Mouse (Mus musculus) heart, postnatal 10 days (tissue): ENCODE results near the gene Pip4k2a. TPM values are rescaled to one million over a fixed set of nuclear protein-coding genes. Genes with fewer than 3 reads are reported as not detected.
A peak's percentile ranks its signal among the peaks of the same experiment; 100 is the strongest.

Experiments
- DNase-seq, 2 experiments: peaks; one replicate each; pipeline ENCODE4 v3.0.0; 2021
- intact Hi-C: fragments of 180-260 bp; cut with DNase I; formaldehyde crosslinking; loops from one replicate; pipeline ENCODE4 v1.15.1; 2025
- total RNA-seq, 2 experiments: library from RNA; stranded (reverse); gene quantifications; 2 replicates each; pipeline ENCODE4 v1.2.3; 2021

Pip4k2a gene
- total RNA-seq, 2 experiments from 2014 or later, result 8.7 to 10.9 TPM

DNA sequence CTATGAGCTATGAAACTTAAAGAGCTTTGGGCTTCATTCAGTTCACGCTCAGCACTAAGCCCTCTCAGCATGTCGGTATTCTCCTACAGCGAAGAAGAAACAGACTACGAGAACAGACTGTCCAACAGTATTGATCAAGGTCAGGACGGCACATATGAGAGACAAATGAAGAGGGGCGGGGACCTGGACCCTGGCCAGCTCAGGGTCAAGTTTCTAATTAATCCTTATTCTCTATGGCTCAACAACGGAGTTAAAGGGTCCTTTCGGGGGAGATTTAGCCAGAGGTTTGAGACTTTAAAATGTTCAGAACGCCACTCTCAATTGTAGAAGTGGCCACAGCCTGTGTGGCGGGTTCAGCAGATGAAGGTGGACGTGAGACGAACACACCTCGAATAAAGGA lies 141.5 kb downstream of the Pip4k2a start:
- DNase-seq, result no peak
- intact Hi-C loops, result no loop called here

- no peak for DNase-seq
- intact Hi-C loops, result no loop called here
These were observed 142.7 kb downstream of the Pip4k2a start for GRCm38 (mm10) chr2:18855246-18855645.

GRCm38 (mm10) chr2:18853345-18853744 lies 144.6 kb downstream of the Pip4k2a start:
- intact Hi-C loops, result no loop called here
- DNase-seq, result no peak

- intact Hi-C loops, result loop anchor here (1.0 kb wide), 1 partner anchor 9 kb away; no protein-coding TSS in a partner anchor
- no peak for DNase-seq
These were observed 147.3 kb downstream of the Pip4k2a start for GRCm38 (mm10) chr2:18850657-18851056.

- no peak for DNase-seq
- intact Hi-C loops, result no loop called here
These were observed 149.8 kb downstream of the Pip4k2a start for GRCm38 (mm10) chr2:18848074-18848629.

- no peak for DNase-seq
- intact Hi-C loops, result no loop called here
These were observed 155.4 kb downstream of the Pip4k2a start for GRCm38 (mm10) chr2:18842527-18842926.

DNA sequence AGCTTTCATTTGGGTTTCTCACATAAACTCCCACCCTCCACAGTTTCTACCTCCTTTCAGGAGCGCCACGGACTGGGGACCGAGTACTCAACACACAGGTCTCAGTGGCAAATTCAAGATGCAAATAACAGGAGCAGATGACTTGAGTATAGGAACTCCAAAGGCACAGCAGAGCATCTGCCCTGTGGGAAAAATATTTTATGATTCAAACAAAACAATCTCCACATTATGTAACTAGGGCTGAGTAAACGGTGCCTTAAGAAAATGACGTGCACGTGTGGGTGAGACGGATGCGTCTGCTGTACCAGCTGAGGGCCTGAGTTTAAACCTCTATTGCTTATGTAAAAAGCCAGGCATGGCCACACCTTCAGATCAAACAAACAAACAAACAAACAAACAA lies 156.9 kb downstream of the Pip4k2a start:
- no peak for DNase-seq
- intact Hi-C loops, result no loop called here

DNA sequence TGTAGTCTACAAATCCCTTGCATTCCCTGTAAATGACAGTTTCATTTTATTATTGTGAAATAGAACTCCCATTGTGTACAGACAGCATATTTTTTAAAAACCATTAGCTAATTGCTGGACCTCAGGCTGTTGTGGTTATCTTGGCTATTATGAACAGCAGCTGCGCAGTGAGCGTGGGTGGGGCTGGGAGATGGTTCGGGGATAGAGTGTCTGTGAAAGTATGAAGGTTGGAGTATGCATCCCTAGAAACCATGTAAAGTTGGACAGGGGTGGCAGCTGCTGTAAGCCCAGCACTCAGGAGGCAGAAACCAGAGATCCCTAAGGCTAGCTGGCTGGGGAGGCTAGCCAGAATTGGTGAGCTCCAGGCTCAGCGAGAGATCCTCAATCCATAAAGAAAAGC lies 158.4 kb downstream of the Pip4k2a start:
- intact Hi-C loops, result no loop called here
- peak in 1 of 2 experiments; percentile 24 for DNase-seq

GRCm38 (mm10) chr2:18835266-18835908 lies 162.5 kb downstream of the Pip4k2a start:
- intact Hi-C loops, result no loop called here
- no peak for DNase-seq

GRCm38 (mm10) chr2:18833024-18833590 lies 164.8 kb downstream of the Pip4k2a start:
- DNase-seq, result no peak
- intact Hi-C loops, result no loop called here

- intact Hi-C loops, result no loop called here
- DNase-seq, result peak; percentile 23 to 24
These were observed 166.7 kb downstream of the Pip4k2a start for GRCm38 (mm10) chr2:18831031-18831774.

DNA sequence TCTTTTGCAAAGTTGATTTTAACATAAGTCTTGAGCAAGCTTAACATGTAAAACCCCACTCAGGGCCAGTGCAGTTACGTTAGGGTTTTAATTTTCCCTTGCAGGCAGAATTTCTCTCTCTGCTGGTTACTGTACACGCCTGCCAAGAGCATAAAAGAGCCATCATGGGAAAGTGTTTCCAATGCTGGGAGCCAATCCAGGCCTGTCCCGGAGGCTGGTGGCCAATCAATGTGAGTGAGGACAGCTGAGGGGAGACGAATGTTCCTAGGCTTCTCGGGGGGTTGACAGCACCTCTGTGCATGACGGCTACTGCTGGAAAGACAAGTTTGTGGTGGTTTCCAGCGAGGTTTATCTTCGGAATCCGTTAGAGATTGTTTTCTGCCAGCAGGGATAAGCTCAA lies 175.2 kb downstream of the Pip4k2a start:
- intact Hi-C loops, result loop anchor here (2.0 kb wide), 1 partner anchor 56 kb away; no protein-coding TSS in a partner anchor
- peak; percentile 78 to 79 for DNase-seq

DNA sequence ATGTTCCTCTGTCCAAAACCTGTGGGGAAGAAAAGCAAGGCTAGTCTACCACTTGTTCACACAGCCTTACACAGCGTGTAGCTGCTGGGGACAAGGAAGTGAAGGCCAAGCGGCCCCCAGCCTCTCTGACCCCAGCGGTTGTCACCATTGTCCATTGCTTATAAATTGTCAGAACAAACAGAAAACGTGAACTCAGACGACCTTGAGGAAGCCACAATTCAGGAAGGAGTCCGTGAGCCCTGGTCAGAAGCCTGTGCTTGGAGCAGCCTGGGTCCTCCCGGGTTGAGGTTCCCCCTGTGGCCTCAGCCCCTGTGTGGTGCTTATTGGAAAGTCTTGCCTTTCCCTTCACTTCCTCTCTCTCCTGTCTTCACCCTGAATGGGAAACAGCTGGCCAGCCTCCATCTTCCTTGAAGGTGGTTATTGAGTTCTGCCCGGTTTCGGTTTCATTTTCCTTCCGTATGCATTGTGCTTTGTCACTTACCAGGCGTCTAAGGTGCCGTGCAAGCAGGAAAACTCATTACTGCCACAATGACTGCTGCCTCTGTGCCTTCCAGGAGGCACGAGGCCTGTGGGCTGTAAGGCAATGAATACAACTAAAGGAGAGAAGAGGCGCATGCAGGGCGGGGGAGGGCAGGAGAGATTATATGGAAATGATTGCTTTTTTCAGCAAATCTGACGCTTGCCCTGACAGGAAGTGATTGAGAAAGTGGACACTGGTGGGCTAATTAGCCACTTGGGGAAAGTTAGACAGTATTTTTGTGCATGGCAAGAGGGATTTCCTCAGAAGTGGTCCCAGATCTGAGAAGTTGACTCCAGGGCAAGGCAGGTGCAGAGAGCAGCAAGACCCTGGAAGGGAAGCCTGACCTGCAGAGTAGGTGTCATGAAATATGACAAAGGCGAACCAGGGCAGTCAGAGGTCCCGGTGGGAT lies 176.2 kb downstream of the Pip4k2a start:
- intact Hi-C loops, result loop anchor here (2.0 kb wide), 1 partner anchor 55 kb away; no protein-coding TSS in a partner anchor
- peak; percentile 63 to 74 for DNase-seq

DNA sequence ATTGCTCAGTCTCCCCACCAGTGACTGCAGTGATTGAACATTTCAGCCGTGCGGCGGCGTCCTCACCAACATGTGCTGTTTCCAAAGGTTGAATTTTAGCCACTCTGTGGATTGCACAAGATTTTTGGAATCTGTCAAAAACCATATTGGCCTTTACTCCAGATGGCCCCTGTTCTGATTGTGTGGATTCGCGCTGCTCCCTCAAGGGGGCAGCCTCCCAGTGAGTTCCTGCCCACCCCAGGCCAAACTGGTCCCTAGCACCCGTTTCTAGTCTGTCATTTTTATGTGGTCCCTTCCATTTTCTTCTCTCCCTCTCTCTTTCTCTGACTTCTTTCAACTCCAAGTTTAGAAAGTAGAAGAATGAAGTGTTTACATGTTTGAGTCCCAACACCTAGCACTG lies 178.4 kb downstream of the Pip4k2a start:
- no peak for DNase-seq
- intact Hi-C loops, result no loop called here

GRCm38 (mm10) chr2:18816036-18816435 lies 181.9 kb downstream of the Pip4k2a start:
- intact Hi-C loops, result no loop called here
- DNase-seq, result no peak

DNA sequence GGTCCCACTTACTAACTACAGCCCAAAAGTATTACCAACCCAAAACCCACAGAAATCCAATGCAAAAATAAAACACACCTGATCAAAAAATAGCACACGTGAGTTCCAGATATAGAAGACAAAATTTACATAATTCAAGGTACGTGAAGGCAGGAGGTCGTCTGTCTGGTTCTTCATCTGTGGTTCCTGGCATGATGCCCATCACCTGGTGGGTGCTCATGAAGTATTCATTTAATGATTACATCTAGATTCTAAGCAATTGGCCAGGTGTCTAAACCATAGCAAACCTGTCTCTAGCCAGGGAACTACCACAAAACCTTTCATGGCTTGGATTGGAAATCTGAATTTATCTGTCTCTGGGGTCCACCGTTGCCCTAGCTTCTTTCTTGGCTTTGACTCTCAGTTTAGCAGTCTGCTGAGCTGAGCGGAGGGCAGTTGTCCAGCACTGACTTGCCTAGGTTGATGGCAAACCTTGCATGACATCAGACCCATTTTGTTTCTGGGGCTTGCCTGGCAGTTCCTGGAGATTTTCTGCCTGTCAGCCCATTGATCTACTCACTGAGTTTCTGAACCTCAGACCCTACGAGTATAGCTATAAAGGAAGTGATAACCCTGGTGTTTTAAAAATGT lies 182.5 kb downstream of the Pip4k2a start:
- intact Hi-C loops, result no loop called here
- DNase-seq, result no peak

GRCm38 (mm10) chr2:18814447-18814804 lies 183.5 kb downstream of the Pip4k2a start:
- no peak for DNase-seq
- intact Hi-C loops, result loop anchor here (5.0 kb wide), 1 partner anchor 807 kb away; no protein-coding TSS in a partner anchor

- intact Hi-C loops, result loop anchor here (5.0 kb wide), 1 partner anchor 807 kb away; no protein-coding TSS in a partner anchor
- no peak for DNase-seq
These were observed 184.1 kb downstream of the Pip4k2a start for GRCm38 (mm10) chr2:18813683-18814446.

DNA sequence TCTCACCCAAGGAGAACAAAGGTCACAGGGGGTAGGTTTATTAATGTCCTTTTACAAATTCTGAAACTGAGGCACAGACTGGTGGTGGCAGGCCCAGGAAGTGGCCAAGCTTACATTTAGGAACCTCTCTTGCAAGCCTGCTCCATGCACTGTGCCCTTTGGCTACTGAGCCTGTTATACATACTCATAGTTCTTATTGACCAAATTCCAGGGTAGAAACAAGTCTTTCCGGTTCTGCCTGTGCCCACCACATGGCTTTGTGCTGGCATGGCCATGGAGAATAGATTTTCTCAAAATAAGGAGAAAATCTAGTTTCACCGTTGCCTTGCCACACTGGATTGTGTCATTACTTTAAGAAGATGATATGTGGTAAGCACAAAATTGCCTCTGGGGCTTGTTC lies 190.0 kb downstream of the Pip4k2a start:
- intact Hi-C loops, result no loop called here
- DNase-seq, result no peak
